Mouse (Mus musculus): ENCODE data around the gene Chac2.
A peak's percentile ranks its signal among the peaks of the same experiment; 100 is the strongest.
"Not testable (repeated sequence)": the region's sequence is repeated elsewhere in the genome, so short reads cannot be mapped to it uniquely, and the experiment has no call there.

The Chac2 gene

DNA sequence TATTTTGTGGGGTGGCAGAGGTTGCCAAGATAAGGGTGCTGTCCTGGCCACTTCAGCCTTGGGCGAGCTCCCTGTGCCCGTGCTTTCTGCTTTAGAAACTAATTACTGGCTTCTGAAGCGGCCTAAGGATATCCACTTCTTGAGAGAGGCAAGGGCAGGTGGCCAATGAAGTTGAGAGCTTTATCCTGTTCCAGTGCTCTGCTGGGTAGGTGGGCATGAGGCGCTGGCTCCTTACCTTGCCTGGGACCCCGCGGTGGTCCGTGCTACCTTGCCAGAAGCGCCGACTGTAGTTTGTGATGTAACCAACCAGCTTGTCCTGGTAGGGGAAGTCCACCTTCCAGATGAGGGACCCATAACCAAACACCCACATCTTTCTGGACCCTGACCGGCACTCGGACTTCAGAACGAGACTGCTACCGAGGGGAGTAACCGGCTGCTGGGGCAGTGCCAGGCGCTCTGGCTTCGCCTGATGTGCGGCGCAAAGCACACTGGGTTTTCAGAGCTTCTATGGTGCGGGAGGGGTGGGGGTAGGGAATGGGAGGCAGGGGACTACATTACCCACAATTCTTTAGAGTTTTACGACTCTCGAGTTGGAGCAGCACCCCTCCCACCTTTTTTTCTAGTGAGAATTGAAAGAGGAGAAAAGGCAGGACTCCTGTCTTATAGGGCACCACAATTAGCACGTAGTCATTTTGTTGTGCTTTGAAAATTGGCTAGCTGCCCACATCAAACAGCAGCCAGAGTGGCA lies at the start of gene Chac2:
Gene Chac2 (minus strand): TSS at position 474 of the 748 bp plus-strand sequence.
- DNase-seq = peak; percentile 84 to 88

DNA sequence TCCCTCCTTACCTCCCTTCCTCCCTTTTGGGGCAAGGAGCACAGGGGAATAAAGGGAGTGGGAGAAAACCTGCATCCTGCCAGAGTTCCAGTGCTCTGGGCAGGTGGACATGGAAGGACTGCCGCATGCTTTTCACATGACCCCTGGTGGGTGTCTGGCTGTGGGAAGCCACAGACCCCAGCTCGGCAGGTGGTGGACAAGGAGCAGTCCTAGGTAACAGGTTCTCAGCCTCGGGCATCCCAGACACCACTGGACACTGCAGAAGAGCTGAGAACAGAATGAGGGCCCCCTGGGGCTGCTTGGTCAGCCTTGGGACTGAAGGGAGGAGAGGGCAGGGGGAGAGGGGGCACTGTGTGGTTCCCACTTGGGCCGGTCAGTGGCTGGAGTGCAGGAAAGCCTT lies 48.8 kb upstream of the Chac2 start:
- DNase-seq = no peak

DNA sequence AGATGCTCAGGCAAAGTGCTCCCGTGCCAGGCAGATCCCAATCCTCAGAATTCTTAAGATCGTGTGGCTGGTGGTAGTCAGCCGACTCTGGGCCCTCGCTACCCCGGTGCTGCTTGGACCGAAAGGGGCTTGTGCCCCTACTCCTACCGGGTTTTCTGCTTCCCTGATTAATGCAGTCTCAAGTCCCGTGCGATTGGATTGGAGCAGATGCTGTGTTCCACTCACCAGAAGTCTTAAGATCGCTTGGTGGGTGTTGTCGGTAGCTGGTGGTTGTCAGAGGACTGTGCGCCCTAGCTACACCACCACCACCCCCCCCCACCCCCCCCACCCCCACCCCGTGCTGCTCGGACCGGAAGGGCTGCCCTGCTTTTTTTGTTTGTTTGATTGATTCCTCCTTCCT lies 31.3 kb upstream of the Chac2 start:
- DNase-seq = not testable (repeated sequence)

DNA sequence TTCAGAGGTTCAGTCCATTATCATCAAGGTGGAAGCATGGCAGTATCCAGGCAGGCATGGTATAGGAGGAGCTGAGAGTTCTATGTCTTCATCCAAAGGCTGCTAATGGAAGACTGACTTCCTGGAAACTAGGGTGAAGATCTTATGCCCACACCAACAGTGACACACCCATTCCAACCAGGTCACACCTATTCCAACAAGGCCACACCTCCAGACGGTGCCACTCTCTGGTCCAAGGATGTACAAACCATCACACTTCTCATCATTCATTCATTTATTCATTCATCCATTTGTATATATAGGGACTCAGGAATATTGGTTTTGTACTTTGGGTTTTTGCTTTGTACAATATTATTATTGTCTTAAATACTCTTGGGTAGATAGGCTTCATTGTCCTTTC lies 23.5 kb upstream of the Chac2 start:
- not testable (repeated sequence) for DNase-seq

DNA sequence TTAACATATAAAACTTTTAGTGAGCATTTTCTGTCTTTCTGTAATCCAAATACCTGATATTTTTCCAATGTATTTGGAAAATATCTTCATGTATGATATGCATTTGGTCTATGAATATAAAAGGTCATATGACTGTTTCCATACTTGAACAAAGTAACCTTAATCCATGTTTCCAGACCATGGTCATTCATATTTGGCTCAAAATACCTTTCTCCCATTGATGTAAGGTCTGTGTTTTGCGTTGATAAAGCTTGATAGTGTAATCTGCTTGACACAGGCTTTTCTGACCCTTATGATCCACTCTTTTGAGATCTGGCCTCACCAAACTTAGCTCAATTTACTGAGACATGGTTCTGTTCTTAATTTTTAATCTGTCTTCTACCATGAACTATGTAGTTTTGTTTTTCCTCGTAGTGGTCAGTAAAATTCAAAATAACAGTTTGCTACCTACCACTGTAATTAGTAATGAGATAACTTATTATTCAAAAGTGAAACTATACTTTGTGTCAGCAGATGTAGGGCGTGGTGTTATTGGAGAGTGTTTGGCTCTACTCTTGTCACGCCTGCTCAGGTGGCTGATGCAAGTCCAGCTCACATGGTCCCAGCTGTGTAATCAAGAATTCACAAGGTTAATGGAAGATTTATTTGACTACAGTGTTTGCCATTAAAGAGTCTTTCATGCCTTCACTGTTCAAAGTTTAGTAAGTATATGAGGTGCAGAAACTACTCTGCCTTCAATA lies 15.2 kb upstream of the Chac2 start:
- DNase-seq = peak in 1 of 2 experiments; percentile 11

DNA sequence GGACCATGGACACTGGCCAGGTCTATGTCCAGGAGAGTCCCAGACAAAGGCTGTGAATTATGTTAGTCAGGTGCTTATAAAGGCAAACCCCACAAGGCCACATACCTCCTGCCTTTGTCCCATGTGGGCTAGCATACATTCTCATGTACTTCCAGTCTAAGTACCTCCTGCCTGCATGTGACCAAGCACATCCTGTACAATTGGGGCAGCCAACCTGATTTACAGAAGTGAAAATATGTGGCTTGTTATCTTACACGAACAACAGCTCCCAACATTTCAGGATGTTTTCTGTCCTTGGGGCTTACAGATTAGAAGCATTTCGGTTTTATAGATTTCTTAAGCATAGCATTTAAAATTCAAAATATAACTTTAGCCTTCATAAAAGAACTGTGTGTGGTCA lies 13.9 kb upstream of the Chac2 start:
- no peak for DNase-seq

DNA sequence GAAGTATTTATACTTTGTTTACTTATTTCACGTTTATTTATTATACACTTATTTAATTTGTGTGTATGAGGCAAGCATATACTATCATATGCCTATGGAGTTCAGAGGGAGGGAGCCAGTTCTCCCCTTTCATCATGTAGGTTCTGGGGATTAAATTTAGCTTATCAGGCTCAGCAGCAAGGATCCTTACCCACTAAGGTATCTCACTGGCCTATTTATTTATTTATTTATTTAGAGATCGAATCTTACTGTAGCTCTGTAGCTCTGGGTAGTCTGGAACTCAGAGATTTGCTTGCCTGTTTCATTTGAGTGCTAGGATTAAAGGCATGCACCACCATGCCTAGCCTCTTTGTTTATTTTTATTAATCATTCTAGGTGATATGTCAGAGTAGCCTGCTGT lies 12.6 kb upstream of the Chac2 start:
- DNase-seq = no peak

DNA sequence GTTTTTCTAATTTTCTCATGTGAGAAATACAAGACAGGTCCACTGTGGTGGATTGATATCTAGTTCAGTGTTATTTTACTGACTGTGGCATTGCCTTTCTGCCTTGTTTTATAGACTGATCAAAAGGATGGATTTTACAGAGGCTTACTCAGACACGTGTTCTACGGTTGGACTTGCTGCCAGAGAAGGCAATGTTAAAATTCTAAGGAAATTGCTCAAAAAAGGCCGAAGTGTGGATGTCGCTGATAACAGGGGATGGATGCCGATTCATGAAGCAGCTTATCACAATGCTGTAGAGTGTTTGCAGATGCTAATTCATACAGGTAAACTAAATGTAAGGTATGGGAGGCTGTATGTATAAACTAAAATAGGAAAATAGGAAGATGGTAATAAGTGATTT lies 12.0 kb upstream of the Chac2 start:
- DNase-seq = no peak

DNA sequence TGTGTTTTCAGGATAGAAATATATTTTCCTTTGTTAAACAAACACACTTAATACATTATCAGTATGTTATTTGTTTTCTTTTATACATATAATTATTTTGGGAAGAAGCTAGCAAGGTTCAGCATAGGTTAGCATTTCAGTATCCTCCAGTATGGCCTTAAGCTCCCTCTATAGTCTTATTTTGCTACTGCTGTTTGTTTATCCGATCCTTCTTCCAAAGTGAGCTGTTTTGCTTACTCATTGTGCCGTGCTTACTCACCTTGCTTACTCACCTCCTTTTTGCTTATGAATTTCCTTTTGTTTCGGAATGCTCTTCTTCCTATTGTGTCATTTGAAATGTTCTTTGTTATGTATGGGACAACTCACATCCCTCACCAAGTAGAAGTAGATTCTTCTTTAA lies 10.5 kb upstream of the Chac2 start:
- DNase-seq = no peak

DNA sequence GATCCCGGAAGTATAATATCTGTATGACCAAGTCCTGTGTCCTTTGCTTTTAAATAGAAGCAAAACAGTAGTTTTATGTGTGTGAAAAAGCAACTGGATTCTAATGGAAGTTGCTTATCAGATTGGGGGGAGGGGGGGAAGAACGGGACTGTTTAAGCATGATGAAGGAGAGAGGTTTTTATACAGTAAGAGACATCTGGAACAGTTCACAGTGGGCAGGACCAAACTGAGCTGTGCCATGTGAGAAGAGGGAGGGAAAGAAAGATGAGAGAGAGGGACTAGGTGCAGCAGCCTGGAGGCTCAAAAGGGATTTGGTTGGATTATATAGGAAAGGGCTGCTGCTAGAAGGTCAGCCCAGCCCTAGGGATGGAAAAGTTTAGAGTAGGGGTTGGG lies 471 bp upstream of the Chac2 start:
- no peak for DNase-seq

DNA sequence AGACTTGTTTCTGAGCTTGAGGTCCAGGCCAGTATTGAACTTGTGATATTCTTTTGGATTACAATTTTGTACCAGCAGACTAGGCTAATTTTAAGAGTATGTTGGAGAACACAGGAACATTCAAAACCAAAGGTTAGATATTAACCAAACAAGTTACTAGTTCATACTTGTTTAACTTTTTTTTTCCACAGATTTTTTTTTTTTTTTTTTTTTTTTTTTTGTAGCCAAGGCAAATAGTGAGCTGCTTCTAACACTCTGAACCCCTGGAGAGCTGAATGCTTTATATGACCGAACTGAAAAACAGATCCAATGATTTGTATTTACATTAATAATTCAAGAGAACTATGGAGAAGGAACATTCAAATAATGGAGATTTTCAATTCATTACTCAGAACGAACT lies 913 bp downstream of the Chac2 start:
- DNase-seq = no peak

DNA sequence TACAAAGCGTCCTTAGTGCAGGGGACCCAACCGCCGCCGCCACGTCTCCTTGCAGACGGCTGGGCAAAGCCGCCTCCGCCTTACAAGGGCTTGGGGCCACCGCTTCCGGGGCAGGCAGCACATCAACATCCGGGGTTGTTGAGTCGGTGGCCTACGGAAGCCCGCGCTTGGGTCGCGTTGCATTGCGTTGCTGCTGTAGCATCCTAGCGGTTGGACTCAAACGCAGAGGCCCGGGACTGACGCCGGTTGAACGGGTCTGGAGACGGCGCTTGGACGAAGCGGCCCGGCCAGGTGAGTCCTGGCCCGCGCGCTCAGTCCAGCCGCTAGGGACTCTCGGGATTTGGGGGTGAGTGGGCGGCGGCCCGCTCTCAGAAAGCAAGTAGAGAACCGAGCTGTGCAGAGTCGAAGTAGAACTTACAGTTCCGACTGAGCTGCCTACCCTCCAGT lies 31.8 kb downstream of the Chac2 start, which contains the start of gene Erlec1:
Gene Erlec1 (minus strand): TSS at position 57 of the 447 bp plus-strand sequence.
- DNase-seq = peak; percentile 86 to 88

DNA sequence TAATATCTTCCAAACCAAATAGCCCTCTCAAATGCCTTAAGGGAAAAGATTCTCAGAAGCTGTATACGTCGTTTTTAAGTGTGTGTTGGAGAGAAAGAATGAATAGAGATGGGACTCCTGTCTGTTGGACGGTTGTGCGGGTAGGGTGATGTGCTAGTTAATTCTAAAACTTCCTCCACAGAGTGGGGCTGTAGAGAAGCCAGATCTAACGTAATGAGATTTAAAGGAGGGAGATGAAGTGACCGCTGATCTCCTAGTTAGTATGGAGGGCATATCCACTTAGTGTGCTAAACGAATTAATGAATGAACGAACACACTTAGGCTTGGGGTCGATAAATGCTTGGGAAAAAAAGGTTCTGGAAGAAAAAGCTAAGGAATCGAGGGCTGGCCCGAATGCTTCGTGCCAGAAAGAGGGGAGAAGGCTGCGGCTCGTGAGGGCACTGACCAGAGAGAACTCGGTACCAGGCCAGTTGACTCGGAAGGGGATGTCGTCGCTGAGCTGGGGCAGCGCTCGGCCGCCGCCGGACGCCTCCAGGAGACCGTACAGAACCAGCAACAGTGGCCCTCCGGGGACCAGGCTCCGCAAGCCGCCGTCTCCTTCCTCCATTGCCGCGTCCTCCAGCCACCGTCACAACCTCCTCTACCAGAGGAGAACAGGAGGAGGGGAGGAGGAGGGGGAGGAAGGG lies 32.5 kb downstream of the Chac2 start:
- DNase-seq = peak; percentile 34 to 46

DNA sequence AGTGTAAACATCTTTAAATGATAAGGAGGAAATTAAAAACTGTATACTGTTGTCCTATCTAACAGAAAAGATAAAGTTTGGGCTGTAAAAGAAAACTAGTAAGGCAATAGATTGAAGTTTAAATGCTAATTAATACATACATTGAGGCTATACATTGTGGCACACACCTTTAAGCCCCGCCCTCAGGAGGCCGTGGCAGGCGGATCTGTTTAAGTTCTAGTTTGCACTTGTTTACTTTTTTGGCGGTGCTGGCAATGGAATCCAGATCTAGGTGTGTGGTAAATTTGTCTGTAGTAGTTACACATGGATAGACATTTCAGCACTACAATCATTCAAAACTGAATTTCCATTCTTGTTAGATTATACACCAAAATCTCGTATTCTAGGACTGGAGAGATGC lies 33.3 kb downstream of the Chac2 start:
- DNase-seq = no peak

DNA sequence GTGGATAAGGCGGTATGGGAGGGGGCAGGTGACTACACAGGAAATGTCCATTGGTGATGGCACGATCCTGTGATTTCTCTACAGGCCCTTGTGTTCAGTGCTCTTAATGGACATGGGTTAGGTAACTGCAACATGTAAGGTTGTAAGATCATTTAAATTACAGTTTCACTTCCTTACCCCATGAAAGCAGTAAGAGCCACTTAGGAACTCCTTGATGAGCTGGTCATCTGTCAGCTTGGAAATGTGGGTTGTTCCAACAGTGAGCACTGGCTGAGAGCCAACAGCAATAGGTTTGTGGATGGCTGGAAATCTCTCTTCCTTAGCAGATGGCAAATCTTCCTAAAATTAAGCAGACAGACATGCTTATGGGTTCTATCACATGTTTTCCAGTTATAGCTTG lies 42.6 kb downstream of the Chac2 start:
- no peak for DNase-seq

DNA sequence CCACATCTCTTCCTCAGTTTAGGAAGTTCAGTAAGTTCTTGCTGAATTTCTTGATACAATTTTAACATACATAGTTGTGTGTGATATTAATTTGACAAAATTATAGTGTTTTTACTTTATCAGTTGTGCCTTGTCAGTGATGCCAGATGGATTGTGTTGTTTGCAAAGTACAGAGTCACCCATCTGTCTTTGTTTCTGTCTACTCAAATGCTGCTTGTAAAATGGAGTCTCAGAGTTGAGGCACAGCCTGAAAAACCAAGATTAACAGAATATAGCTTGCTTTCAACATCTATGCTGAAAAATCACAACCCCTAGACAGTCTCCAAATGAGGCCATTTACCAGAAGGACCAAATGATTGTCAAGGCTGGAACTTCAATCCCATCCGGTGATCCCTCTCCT lies 57.7 kb downstream of the Chac2 start:
- no peak for DNase-seq

DNA sequence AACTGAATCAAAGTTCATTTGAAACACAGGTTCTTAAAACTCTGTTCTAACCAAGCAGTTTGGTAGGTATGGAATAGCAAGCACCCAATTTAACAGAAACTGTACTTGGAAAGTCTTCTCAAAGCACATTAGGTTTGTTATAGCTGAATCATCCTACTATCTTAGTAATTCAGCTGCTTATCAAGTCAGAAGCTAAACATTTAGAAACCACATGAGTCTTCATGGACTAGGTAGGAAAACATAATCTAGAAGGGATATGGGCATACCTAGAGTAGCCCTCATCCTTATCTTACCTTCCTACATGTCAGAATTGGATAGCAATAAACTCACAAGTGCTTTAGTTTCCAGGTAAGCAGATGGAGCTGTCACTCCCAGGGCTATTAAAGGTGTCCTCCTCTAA lies 58.1 kb downstream of the Chac2 start:
- DNase-seq = no peak
